Mouse (Mus musculus) erythroblast, embryonic 14.5 days (primary cell): ENCODE results near the gene Mrps34.

Source experiments
- GATA1 ChIP-seq: IDR thresholded peaks from 2 replicates; pipeline ENCODE4 v1.6.1; 2012; ENCODE audit warnings: low read length, inconsistent platforms, mixed read lengths
- TAL1 ChIP-seq: IDR thresholded peaks from 3 replicates; pipeline ENCODE4 v1.6.1; 2012; ENCODE audit warnings: low read length, inconsistent platforms, mixed read lengths

DNA sequence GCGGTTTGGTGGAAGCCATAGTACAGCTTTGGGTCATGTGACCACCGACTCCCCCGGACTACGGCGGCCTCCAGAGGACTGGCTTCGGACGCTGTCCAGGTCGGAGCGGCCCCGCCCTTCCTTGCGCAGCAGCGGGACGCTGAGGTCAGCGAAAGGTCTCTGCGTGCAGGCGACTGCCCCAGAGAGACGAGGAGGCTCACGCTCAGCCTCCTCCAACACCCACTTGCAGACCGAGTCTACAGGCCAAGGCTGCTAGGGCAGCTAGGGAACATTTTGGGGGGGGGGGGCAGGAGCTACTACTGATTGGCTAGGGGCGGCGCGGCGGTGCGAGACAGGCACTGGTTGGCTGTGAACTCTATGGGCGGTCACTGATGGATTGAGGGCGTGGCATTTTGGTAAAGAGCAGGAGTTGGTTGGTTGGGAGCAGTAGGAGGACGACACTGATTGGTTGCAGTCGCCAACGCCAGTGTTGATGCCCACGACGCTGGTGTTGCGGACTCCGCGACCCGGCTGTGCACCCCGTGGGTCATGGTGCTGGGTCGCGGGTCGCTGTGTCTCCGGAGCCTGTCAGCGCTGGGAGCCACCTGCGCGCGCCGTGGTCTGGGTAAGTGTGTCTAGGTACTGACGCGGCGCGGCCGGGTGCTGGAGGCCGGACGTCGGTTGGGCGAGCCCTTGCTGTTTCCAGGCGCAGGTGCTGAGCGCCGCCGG, 44.7 kb upstream of the Mrps34 start, which contains the start of gene Fahd1:
- TF ChIP-seq GATA1 (no peak), TAL1 (no peak)
